Mouse (Mus musculus) CH12.LX (cell line): ENCODE data around the gene Ubxn10. TPM values are rescaled to one million over a fixed set of nuclear protein-coding genes. Genes with fewer than 3 reads are reported as not detected.

Experiments used
- DNase-seq: peaks from one replicate; pipeline ENCODE4 v3.0.0-alpha.2; 2013; ENCODE audit errors: extremely low read depth
- H3K27ac ChIP-seq: 2 replicates; pipeline ENCODE4 v1.5.1; 2012; ENCODE audit warnings: low read depth, mild to moderate bottlenecking, control low read depth, moderate library complexity; ENCODE audit not compliant: insufficient read depth
- H3K27me3 ChIP-seq: replicated peaks from 2 replicates; pipeline ENCODE3; 2012; ENCODE audit warnings: inconsistent platforms
- H3K36me3 ChIP-seq, 2 experiments: replicated peaks in 1 of 2; 2 replicates each; pipeline versions ENCODE3 to v1.6.1; 2012; ENCODE audit warnings: inconsistent platforms in 1 of 2, low read length in 1 of 2, mild to moderate bottlenecking in 1 of 2, mixed read lengths in 1 of 2, moderate library complexity in 1 of 2; ENCODE audit not compliant: control insufficient read depth in 1 of 2, insufficient read depth in 1 of 2
- H3K4me1 ChIP-seq, 2 experiments: 2 replicates each; pipeline ENCODE4 v1.6.1; 2012; ENCODE audit warnings: inconsistent platforms in 1 of 2, moderate library complexity in 1 of 2; ENCODE audit not compliant: insufficient read depth in 2 of 2, control insufficient read depth in 1 of 2
- H3K4me2 ChIP-seq: 2 replicates; pipeline ENCODE4 v1.6.1; 2012; ENCODE audit warnings: low read depth, mild to moderate bottlenecking, control low read depth; ENCODE audit not compliant: poor library complexity, insufficient read depth, severe bottlenecking
- H3K4me3 ChIP-seq, 3 experiments: fragments of 150-350 bp in 1 of 3; sonication (generic) in 1 of 3; replicated peaks in 1 of 3; 2 replicates each; pipeline versions ENCODE3 to v1.5.1; 2011 to 2012; ENCODE audit warnings: low read depth in 2 of 3, low read length in 2 of 3, mild to moderate bottlenecking in 2 of 3, moderate library complexity in 2 of 3, control low read depth in 1 of 3, improper control_type of control experiment in 1 of 3, inconsistent platforms in 1 of 3, mixed read lengths in 1 of 3; ENCODE audit not compliant: poor library complexity in 1 of 3
- H3K79me2 ChIP-seq: replicated peaks from 2 replicates; pipeline ENCODE4 v1.6.1; 2012; ENCODE audit warnings: mild to moderate bottlenecking, moderate library complexity; ENCODE audit not compliant: control insufficient read depth, poor library complexity, insufficient read depth, severe bottlenecking; ENCODE audit errors: extremely low read depth
- H3K9ac ChIP-seq: 2 replicates; pipeline ENCODE4 v1.6.1; 2012; ENCODE audit warnings: low read depth, mild to moderate bottlenecking, control low read depth, moderate library complexity; ENCODE audit not compliant: insufficient read depth
- H3K9me3 ChIP-seq: replicated peaks from 2 replicates; pipeline ENCODE3; 2012; ENCODE audit warnings: low read length, inconsistent platforms, mixed read lengths
- CHD1 ChIP-seq: IDR thresholded peaks from 2 replicates; pipeline ENCODE4 v1.6.1; 2012; ENCODE audit warnings: low read depth, low read length, improper control_type of control experiment, inconsistent platforms
- CHD2 ChIP-seq: IDR thresholded peaks from 2 replicates; pipeline ENCODE4 v1.6.1; 2011; ENCODE audit warnings: low read length, improper control_type of control experiment
- CTCF ChIP-seq, 2 experiments: IDR thresholded peaks in 1 of 2; conservative IDR thresholded peaks in 1 of 2; 2 replicates each; pipeline ENCODE4 v1.5.1; 2011 to 2012; ENCODE audit warnings: low read depth in 2 of 2, low read length in 2 of 2, improper control_type of control experiment in 1 of 2, inconsistent platforms in 1 of 2, mild to moderate bottlenecking in 1 of 2, moderate library complexity in 1 of 2
- ELF1 ChIP-seq: IDR thresholded peaks from 2 replicates; pipeline ENCODE4 v1.6.1; 2014; ENCODE audit warnings: low read depth, mild to moderate bottlenecking, inconsistent platforms, low read length, improper control_type of control experiment
- EP300 ChIP-seq: IDR thresholded peaks from 2 replicates; pipeline ENCODE4 v1.6.1; 2011; ENCODE audit warnings: low read length, improper control_type of control experiment
- ETS1 ChIP-seq: conservative IDR thresholded peaks from 2 replicates; pipeline ENCODE4 v1.6.1; 2012; ENCODE audit warnings: low read depth, mild to moderate bottlenecking, inconsistent platforms, low read length, improper control_type of control experiment, moderate library complexity
- GABPA ChIP-seq: IDR thresholded peaks from 2 replicates; pipeline ENCODE4 v1.6.1; 2012; ENCODE audit warnings: low read depth, low read length, improper control_type of control experiment, inconsistent platforms; ENCODE audit not compliant: insufficient replicate concordance
- IRF4 ChIP-seq: IDR thresholded peaks from 2 replicates; pipeline ENCODE4 v1.6.1; 2014; ENCODE audit warnings: low read depth, mild to moderate bottlenecking, inconsistent platforms, low read length, improper control_type of control experiment
- JUN ChIP-seq: IDR thresholded peaks from 2 replicates; pipeline ENCODE4 v1.6.1; 2011; ENCODE audit warnings: low read depth, mild to moderate bottlenecking, low read length, improper control_type of control experiment, moderate library complexity; ENCODE audit not compliant: insufficient read depth
- JUND ChIP-seq: conservative IDR thresholded peaks from 2 replicates; pipeline ENCODE4 v1.6.1; 2011; ENCODE audit warnings: low read depth, low read length, improper control_type of control experiment
- KAT2A ChIP-seq: IDR thresholded peaks from 2 replicates; pipeline ENCODE4 v1.6.1; 2012; ENCODE audit warnings: low read length, improper control_type of control experiment, inconsistent platforms; ENCODE audit not compliant: insufficient replicate concordance
- MAFK ChIP-seq: IDR thresholded peaks from 2 replicates; pipeline ENCODE4 v1.6.1; 2011; ENCODE audit warnings: low read length, improper control_type of control experiment; ENCODE audit not compliant: insufficient replicate concordance
- MAX ChIP-seq: IDR thresholded peaks from 2 replicates; pipeline ENCODE4 v1.6.1; 2011; ENCODE audit warnings: low read length, improper control_type of control experiment
- MEF2A ChIP-seq: IDR thresholded peaks from 2 replicates; pipeline ENCODE4 v1.6.1; 2014; ENCODE audit warnings: low read depth, mild to moderate bottlenecking, inconsistent platforms, low read length, improper control_type of control experiment, borderline replicate concordance
- MXI1 ChIP-seq: IDR thresholded peaks from 2 replicates; pipeline ENCODE4 v1.6.1; 2011; ENCODE audit warnings: mild to moderate bottlenecking, low read depth, low read length, improper control_type of control experiment
- NRF1 ChIP-seq: IDR thresholded peaks from 2 replicates; pipeline ENCODE4 v1.6.1; 2014; ENCODE audit warnings: low read depth, mild to moderate bottlenecking, inconsistent platforms, low read length, improper control_type of control experiment, moderate library complexity
- PAX5 ChIP-seq: IDR thresholded peaks from 2 replicates; pipeline ENCODE4 v1.6.1; 2012; ENCODE audit warnings: low read length, inconsistent platforms, mixed read lengths
- POLR2A ChIP-seq: IDR thresholded peaks from 2 replicates; pipeline ENCODE4 v1.6.1; 2011; ENCODE audit warnings: low read depth, mild to moderate bottlenecking, improper control_type of control experiment, low read length
- POLR2AphosphoS2 ChIP-seq: IDR thresholded peaks from 2 replicates; pipeline ENCODE4 v1.6.1; 2011; ENCODE audit warnings: low read depth, low read length, improper control_type of control experiment
- SIN3A ChIP-seq: IDR thresholded peaks from 2 replicates; pipeline ENCODE4 v1.6.1; 2012; ENCODE audit warnings: low read length, improper control_type of control experiment, inconsistent platforms
- TBP ChIP-seq: conservative IDR thresholded peaks from 2 replicates; pipeline ENCODE4 v1.6.1; 2011; ENCODE audit warnings: low read depth, low read length, improper control_type of control experiment
- UBTF ChIP-seq: IDR thresholded peaks from 2 replicates; pipeline ENCODE4 v1.6.1; 2012; ENCODE audit warnings: low read depth, mild to moderate bottlenecking, inconsistent platforms, low read length, improper control_type of control experiment, moderate library complexity
- ZC3H11A ChIP-seq: IDR thresholded peaks from 2 replicates; pipeline ENCODE4 v1.6.1; 2012; ENCODE audit warnings: low read depth, mild to moderate bottlenecking, inconsistent platforms, low read length, improper control_type of control experiment
- dilution Hi-C: fragments of 300-500 bp; cut with MboI; formaldehyde crosslinking; loops from 2 replicates; pipeline ENCODE4 v1.14.3; 2020; ENCODE audit warnings: low sequenced_read_pairs; ENCODE audit not compliant: extremely low pct_unique_long_range_greater_than_20kb, extremely low pct_ligation_motif_present
- in situ Hi-C: fragments of 300-500 bp; cut with MboI; formaldehyde crosslinking; loops from 3 replicates; pipeline ENCODE4 v1.14.3; 2019; ENCODE audit warnings: low sequenced_read_pairs, low pct_ligation_motif_present, low pct_unique_long_range_greater_than_20kb, mixed read lengths
- polyA plus RNA-seq: library from polyadenylated mRNA; unstranded; fragments of >175 nt; gene quantifications from 2 replicates; pipeline ENCODE4 v1.2.1, GENCODE M21; 2012; ENCODE audit warnings: low read depth; ENCODE audit not compliant: insufficient read length
- total RNA-seq, 2 experiments: library from RNA; depleted of rRNA; stranded (reverse); fragments of 300-350 nt in 1 of 2; fragments of >200 nt in 1 of 2; gene quantifications; 2 replicates each; pipeline ENCODE4 v1.2.3; 2012 to 2014

Gene Ubxn10
- total and polyA plus RNA-seq, 3 experiments, result not detected

DNA sequence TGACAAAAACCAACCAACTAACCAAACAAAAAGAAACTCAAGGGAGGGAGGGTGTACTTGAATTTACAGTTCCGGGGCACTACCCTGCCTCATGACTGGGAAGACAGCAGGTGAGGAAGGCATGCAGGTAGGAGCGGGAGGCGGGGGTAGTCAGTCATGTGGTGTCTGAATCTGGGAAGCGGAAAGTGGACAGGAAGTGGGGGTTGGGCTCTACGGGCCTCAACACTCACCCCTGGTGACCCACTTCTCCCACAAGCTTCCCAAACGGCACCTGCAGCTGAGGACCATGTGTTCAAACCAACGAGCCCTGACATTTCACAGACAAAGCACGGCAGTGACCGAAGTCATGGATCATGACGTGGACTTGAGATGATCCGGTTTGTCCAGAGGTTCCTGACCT, 24.9 kb downstream of the Ubxn10 start:
- H3K36me3 ChIP-seq, result no peaks in the 10 kb centered on the region
- no peak overlapping the region for H3K27ac ChIP-seq
- H3K4me3 ChIP-seq, result no peak overlapping the region
- peaks cover 67% of the 10 kb centered on the region for H3K27me3 ChIP-seq
- H3K9me3 ChIP-seq, result peaks cover 3% of the 10 kb centered on the region
- H3K4me1 ChIP-seq, result no peaks in the 10 kb centered on the region
- H3K9ac ChIP-seq, result no peak overlapping the region
- H3K79me2 ChIP-seq, result no peaks in the 10 kb centered on the region
- DNase-seq, result no peak
- dilution Hi-C loops (no loop called here), in situ Hi-C loops (no loop called here)
- H3K4me2 ChIP-seq, result no peak overlapping the region
- no peak for TF ChIP-seq CHD1
- TF ChIP-seq UBTF, result no peak
- TF ChIP-seq JUN, result no peak
- TF ChIP-seq KAT2A, result no peak
- TF ChIP-seq IRF4, result no peak
- TF ChIP-seq ZC3H11A, result no peak
- no peak for TF ChIP-seq MEF2A
- TF ChIP-seq CHD2, result no peak
- TF ChIP-seq EP300, result no peak
- TF ChIP-seq SIN3A, result no peak
- no peak for TF ChIP-seq MXI1
- TF ChIP-seq NRF1, result no peak
- TF ChIP-seq MAFK, result no peak
- TF ChIP-seq GABPA, result no peak
- TF ChIP-seq ELF1, result no peak

DNA sequence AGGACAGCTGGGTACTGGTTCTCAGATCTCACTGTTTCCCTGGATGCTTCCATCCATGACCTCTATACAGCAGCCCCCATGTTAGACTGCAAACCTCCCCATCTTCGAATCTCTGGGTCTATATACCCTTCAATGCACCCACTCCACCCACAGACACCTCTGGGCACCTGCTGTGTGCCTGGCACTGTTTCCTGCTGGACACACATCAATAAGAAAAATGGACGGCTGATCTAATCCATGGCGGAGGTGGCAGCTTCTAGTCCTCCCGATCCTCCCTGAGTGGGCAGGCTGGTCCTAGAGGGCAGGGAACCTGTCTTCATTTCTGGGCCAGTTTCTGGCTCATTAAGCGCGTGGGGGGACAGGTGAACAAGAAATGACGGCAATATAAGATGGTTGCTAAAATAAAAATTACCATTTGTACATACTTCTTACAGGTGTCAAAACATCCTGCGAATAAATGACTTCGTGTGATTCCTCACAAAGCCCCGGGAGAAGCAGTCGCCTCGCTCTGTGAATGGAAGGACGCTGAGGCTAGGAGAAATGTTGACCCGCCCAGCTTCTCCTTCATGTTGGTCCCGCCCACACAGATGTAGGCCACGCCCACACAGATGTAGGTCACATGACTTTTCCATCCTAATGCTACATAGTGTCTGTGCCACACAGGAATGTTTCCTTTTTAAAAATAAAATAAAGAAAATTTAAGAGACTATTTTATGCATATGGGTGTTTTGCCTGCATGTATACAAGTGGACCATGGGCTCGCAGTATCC, 25.7 kb downstream of the Ubxn10 start:
- H3K4me3 ChIP-seq, result no peak overlapping the region
- TF ChIP-seq POLR2A, result no peak
- no peak for TF ChIP-seq MAFK
- TF ChIP-seq IRF4, result no peak
- TF ChIP-seq POLR2AphosphoS2, result no peak
- no peak for TF ChIP-seq PAX5
- TF ChIP-seq MAX, result no peak
- no peak for TF ChIP-seq SIN3A
- TF ChIP-seq ZC3H11A, result no peak
- no peak for TF ChIP-seq TBP
- TF ChIP-seq JUND, result no peak
- TF ChIP-seq CTCF (conservative IDR thresholded peaks at IDR 0.05 in 1 of 2, IDR thresholded peaks at IDR 0.05 in 1 of 2; ENCODE audit: low read depth in 2 of 2, low read length in 2 of 2), result no peak
- TF ChIP-seq ETS1, result no peak
- no peaks in the 10 kb centered on the region for H3K79me2 ChIP-seq
- dilution Hi-C loops, result no loop called here
- no peak overlapping the region for H3K4me2 ChIP-seq
- no peak overlapping the region for H3K27ac ChIP-seq
- H3K36me3 ChIP-seq, result no peaks in the 10 kb centered on the region
- H3K9me3 ChIP-seq, result peaks cover 9% of the 10 kb centered on the region
- no peak overlapping the region for H3K9ac ChIP-seq
- in situ Hi-C loops, result no loop called here
- DNase-seq, result no peak
- H3K27me3 ChIP-seq, result peaks cover 61% of the 10 kb centered on the region
- H3K4me1 ChIP-seq, result no peaks in the 10 kb centered on the region
